Mouse (Mus musculus) MEL (cell line): ENCODE measurements around the gene Smagp. TPM values are rescaled to one million over a fixed set of nuclear protein-coding genes. Genes with fewer than 3 reads are reported as not detected.

Experiments
- DNase-seq: peaks from one replicate; pipeline ENCODE4 v3.0.0; 2011; ENCODE audit warnings: low read depth, low spot score
- H3K27ac ChIP-seq: 2 replicates; pipeline ENCODE4 v1.5.1; 2012; ENCODE audit warnings: low read depth, mild to moderate bottlenecking, control low read depth, low read length, moderate library complexity; ENCODE audit not compliant: control insufficient read depth
- H3K27me3 ChIP-seq, 2 experiments: fragments of 150-350 bp in 1 of 2; sonication (generic) in 1 of 2; 2 replicates each; pipeline ENCODE4 v1.6.1; 2012; ENCODE audit warnings: low read length in 2 of 2, mild to moderate bottlenecking in 2 of 2, improper control_type of control experiment in 1 of 2, moderate library complexity in 1 of 2; ENCODE audit not compliant: insufficient read depth in 2 of 2, control insufficient read depth in 1 of 2
- H3K36me3 ChIP-seq, 2 experiments: 2 replicates each; pipeline ENCODE4 v1.6.1; 2012 to 2014; ENCODE audit warnings: low read length in 2 of 2, improper control_type of control experiment in 1 of 2, inconsistent platforms in 1 of 2, mild to moderate bottlenecking in 1 of 2; ENCODE audit not compliant: insufficient read depth in 2 of 2, control insufficient read depth in 1 of 2
- H3K4me1 ChIP-seq, 2 experiments: fragments of 150-350 bp in 1 of 2; sonication (generic) in 1 of 2; 2 replicates each; pipeline ENCODE4 v1.6.1; 2012; ENCODE audit warnings: low read length in 2 of 2, improper control_type of control experiment in 1 of 2, mild to moderate bottlenecking in 1 of 2; ENCODE audit not compliant: insufficient read depth in 2 of 2, control insufficient read depth in 1 of 2
- H3K4me3 ChIP-seq, 2 experiments: fragments of 150-350 bp in 1 of 2; sonication (generic) in 1 of 2; 2 replicates each; pipeline ENCODE4 v1.5.1; 2012; ENCODE audit warnings: low read depth in 2 of 2, low read length in 2 of 2, mild to moderate bottlenecking in 2 of 2, moderate library complexity in 2 of 2, control low read depth in 1 of 2, improper control_type of control experiment in 1 of 2; ENCODE audit not compliant: control insufficient read depth in 1 of 2, insufficient read depth in 1 of 2
- H3K79me2 ChIP-seq: 2 replicates; pipeline ENCODE4 v1.6.1; 2012; ENCODE audit warnings: mild to moderate bottlenecking, low read length, moderate library complexity; ENCODE audit not compliant: control insufficient read depth, poor library complexity, insufficient read depth
- H3K9ac ChIP-seq: 2 replicates; pipeline ENCODE4 v1.6.1; 2012; ENCODE audit warnings: low read depth, mild to moderate bottlenecking, control low read depth, low read length, moderate library complexity; ENCODE audit not compliant: control insufficient read depth, poor library complexity, severe bottlenecking
- H3K9me3 ChIP-seq: fragments of 150-350 bp; sonication (generic); replicated peaks from 2 replicates; pipeline ENCODE4 v1.6.1; 2012; ENCODE audit warnings: mild to moderate bottlenecking, low read length, improper control_type of control experiment, moderate library complexity; ENCODE audit not compliant: insufficient read depth
- CHD2 ChIP-seq: IDR thresholded peaks from 2 replicates; pipeline ENCODE4 v1.6.1; 2011; ENCODE audit warnings: low read length, improper control_type of control experiment
- E2F4 ChIP-seq: IDR thresholded peaks from 2 replicates; pipeline ENCODE4 v1.6.1; 2011; ENCODE audit warnings: low read depth, low read length, improper control_type of control experiment, borderline replicate concordance
- EP300 ChIP-seq, 2 experiments: IDR thresholded peaks; 2 replicates each; pipeline ENCODE4 v1.6.1; 2011; ENCODE audit warnings: improper control_type of control experiment in 2 of 2, low read length in 2 of 2, low read depth in 1 of 2, mild to moderate bottlenecking in 1 of 2
- HCFC1 ChIP-seq: IDR thresholded peaks from 2 replicates; pipeline ENCODE4 v1.6.1; 2012; ENCODE audit warnings: low read depth, mild to moderate bottlenecking, inconsistent platforms, low read length, improper control_type of control experiment, moderate library complexity
- MAX ChIP-seq: IDR thresholded peaks from 2 replicates; pipeline ENCODE4 v1.6.1; 2011; ENCODE audit warnings: low read length, improper control_type of control experiment
- MAZ ChIP-seq: IDR thresholded peaks from 2 replicates; pipeline ENCODE4 v1.6.1; 2012; ENCODE audit warnings: low read depth, mild to moderate bottlenecking, inconsistent platforms, low read length, improper control_type of control experiment
- MEF2A ChIP-seq: IDR thresholded peaks from 2 replicates; pipeline ENCODE4 v1.6.1; 2014; ENCODE audit warnings: low read depth, mild to moderate bottlenecking, inconsistent platforms, low read length, improper control_type of control experiment; ENCODE audit not compliant: poor library complexity, insufficient replicate concordance, severe bottlenecking; ENCODE audit errors: extremely low read depth
- MXI1 ChIP-seq: IDR thresholded peaks from 2 replicates; pipeline ENCODE4 v1.6.1; 2011; ENCODE audit warnings: mild to moderate bottlenecking, low read depth, low read length, improper control_type of control experiment
- MYB ChIP-seq: IDR thresholded peaks from 2 replicates; pipeline ENCODE4 v1.6.1; 2011; ENCODE audit warnings: mild to moderate bottlenecking, low read depth, low read length, improper control_type of control experiment
- MYC ChIP-seq: IDR thresholded peaks from 2 replicates; pipeline ENCODE4 v1.6.1; 2011; ENCODE audit warnings: low read depth, mild to moderate bottlenecking, low read length, improper control_type of control experiment, moderate library complexity
- POLR2A ChIP-seq, 2 experiments: IDR thresholded peaks; 2 replicates each; pipeline ENCODE4 v1.6.1; 2011 to 2012; ENCODE audit warnings: low read length in 2 of 2, mild to moderate bottlenecking in 2 of 2, control low read depth in 1 of 2, improper control_type of control experiment in 1 of 2, low read depth in 1 of 2, moderate library complexity in 1 of 2; ENCODE audit not compliant: control insufficient read depth in 1 of 2, insufficient read depth in 1 of 2, poor library complexity in 1 of 2
- SIN3A ChIP-seq: IDR thresholded peaks from 2 replicates; pipeline ENCODE4 v1.6.1; 2012; ENCODE audit warnings: low read length, improper control_type of control experiment, inconsistent platforms
- TAL1 ChIP-seq: IDR thresholded peaks from 2 replicates; pipeline ENCODE4 v1.6.1; 2012; ENCODE audit warnings: mild to moderate bottlenecking, inconsistent platforms, low read length, moderate library complexity, mixed read lengths
- TBP ChIP-seq: IDR thresholded peaks from 2 replicates; pipeline ENCODE4 v1.8.0; 2011; ENCODE audit warnings: low read depth, low read length, improper control_type of control experiment
- TCF12 ChIP-seq: IDR thresholded peaks from 2 replicates; pipeline ENCODE4 v1.6.1; 2014; ENCODE audit warnings: low read depth, mild to moderate bottlenecking, inconsistent platforms, low read length, improper control_type of control experiment, moderate library complexity
- UBTF ChIP-seq: IDR thresholded peaks from 2 replicates; pipeline ENCODE4 v1.6.1; 2012; ENCODE audit warnings: low read depth, mild to moderate bottlenecking, inconsistent platforms, low read length, improper control_type of control experiment, moderate library complexity, borderline replicate concordance; ENCODE audit not compliant: insufficient read depth
- USF2 ChIP-seq, 2 experiments: IDR thresholded peaks; 2 replicates each; pipeline ENCODE4 v1.6.1; 2011 to 2012; ENCODE audit warnings: improper control_type of control experiment in 2 of 2, low read length in 2 of 2, borderline replicate concordance in 1 of 2, inconsistent platforms in 1 of 2, low read depth in 1 of 2, mild to moderate bottlenecking in 1 of 2; ENCODE audit not compliant: insufficient read depth in 1 of 2
- ZKSCAN1 ChIP-seq: IDR thresholded peaks from 2 replicates; pipeline ENCODE4 v1.6.1; 2012; ENCODE audit warnings: low read depth, mild to moderate bottlenecking, inconsistent platforms, low read length, improper control_type of control experiment, moderate library complexity
- polyA plus RNA-seq, 2 experiments: library from polyadenylated mRNA; stranded (reverse) in 1 of 2; unstranded in 1 of 2; fragments of >175 nt in 1 of 2; fragments of >200 nt in 1 of 2; gene quantifications; 2 replicates each; pipeline versions ENCODE4 v1.2.1 to v1.2.4; 2012; ENCODE audit warnings: low replicate concordance in 2 of 2, low read depth in 1 of 2; ENCODE audit not compliant: insufficient read length in 2 of 2, insufficient read depth in 1 of 2, missing spikeins in 1 of 2
- total RNA-seq: library from RNA; depleted of rRNA; stranded (reverse); fragments of 300-350 nt; gene quantifications from 2 replicates; pipeline ENCODE4 v1.2.3, GENCODE M21; 2012; rRNA removed

Gene Smagp
- total RNA-seq (1.6 and 2.6 TPM in 2 replicates), polyA plus RNA-seq (10 to 100 TPM in 1 of 2 experiments, not detected in 1; 22.6 TPM)

DNA sequence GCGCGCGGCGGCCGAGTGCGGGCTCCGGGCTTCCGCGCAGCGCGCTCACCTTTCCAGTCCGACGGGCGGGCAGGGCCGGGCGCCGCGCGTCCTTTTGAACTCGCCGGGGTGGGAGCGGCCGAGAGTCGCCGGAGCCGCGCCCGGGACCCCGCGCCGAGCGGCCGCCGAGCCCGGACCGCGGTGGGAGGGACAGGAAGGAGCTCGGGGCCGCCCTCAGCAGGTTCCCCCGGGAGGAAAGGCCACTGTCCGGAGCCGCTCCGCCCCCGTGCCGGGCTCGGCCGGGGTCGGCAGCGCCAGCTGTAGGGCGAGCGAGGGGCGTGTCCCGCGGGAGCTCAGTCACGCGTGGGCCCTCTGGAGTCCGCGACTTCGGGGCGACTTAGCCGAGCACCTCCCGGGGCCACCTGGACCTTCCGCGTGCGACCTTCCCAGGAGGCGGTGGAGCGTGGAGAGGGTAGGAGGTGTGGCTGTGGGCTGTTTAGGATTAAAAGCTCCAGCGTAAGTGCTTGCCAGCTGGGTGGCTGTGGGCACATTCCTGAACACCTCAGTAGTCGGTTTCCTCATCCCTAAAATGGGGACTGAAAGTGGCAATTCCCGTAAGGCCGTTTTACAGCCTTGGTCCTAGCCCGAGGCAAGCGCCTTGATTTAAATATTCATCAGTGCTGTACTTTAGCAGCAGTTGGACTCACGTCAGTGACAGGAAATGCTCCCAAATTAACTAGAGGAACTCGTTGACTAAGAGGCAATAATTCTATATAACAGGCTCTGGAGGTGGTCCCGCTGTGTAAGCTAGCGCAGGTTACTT lies at the start of gene Smagp:
Gene Smagp, minus strand, starts transcription at position 241 of the 802 bp plus-strand sequence.
- 0 out of 4 replicates have a peak, but pooled peaks cover 0 to 2% of the 10 kb centered on the region in 2 experiments for H3K27me3 ChIP-seq
- H3K79me2 ChIP-seq, result no peaks in the 10 kb centered on the region; the same call in 1 of the 2 replicates
- no peak within 1 kb of the TSS for H3K27ac ChIP-seq
- DNase-seq, result peak; percentile 65
- H3K9ac ChIP-seq, result peak within 1 kb of the TSS; percentile 71
- H3K9me3 ChIP-seq, result no peaks in the 10 kb centered on the region
- TF ChIP-seq HCFC1 (0 out of 2 replicates have a peak, but pooled peaks have one; percentile 13), UBTF (peak; percentile 85; the same call in 1 of the 2 replicates), SIN3A (no peak; the same call in 1 of the 2 replicates), MYC (no peak), MAX (peak; percentile 51), USF2 (IDR thresholded peaks at IDR 0.05; ENCODE audit: borderline replicate concordance in 1 of 2, insufficient read depth in 1 of 2, low read depth in 1 of 2, low read length in 2 of 2) (no peak), E2F4 (no peak), ZKSCAN1 (no peak), MXI1 (peak; percentile 67), TBP (no peak), TAL1 (no peak), MEF2A (no peak), MAZ (peak; percentile 8; the same call in 1 of the 2 replicates), CHD2 (no peak), TCF12 (no peak), MYB (0 out of 2 replicates have a peak, but pooled peaks have one; percentile 33), POLR2A (IDR thresholded peaks at IDR 0.05; ENCODE audit: control insufficient read depth in 1 of 2, insufficient read depth in 1 of 2, low read depth in 1 of 2, low read length in 2 of 2, poor library complexity in 1 of 2) (peak in 1 of 2 experiments; percentile 40; a peak in 1 of 4 replicates), EP300 (IDR thresholded peaks at IDR 0.05; ENCODE audit: low read depth in 1 of 2, low read length in 2 of 2) (peak in 1 of 2 experiments; percentile 2; a peak in 1 of 4 replicates)
- TF ChIP-seq, all 39 proteins: peak for 8
- peaks cover 3 to 9% of the 10 kb centered on the region in 2 experiments; a peak in 3 of 4 replicates for H3K36me3 ChIP-seq
- H3K4me3 ChIP-seq, result peak within 1 kb of the TSS; percentile 72
- peaks cover 3 to 26% of the 10 kb centered on the region in 2 experiments for H3K4me1 ChIP-seq
